Mouse (Mus musculus) spleen, postnatal 4 days (tissue): ENCODE measurements at regions not wholly inside any gene's neighbourhood (a gene's known extent, or its start where the extent isn't known, plus 50 kb on each side); places are given as distances from the start of the nearest gene placed in this dataset.

Source experiments
- DNase-seq, 2 experiments: peaks; one replicate each; pipeline ENCODE4 v3.0.0; 2022; ENCODE audit warnings: low spot score in 2 of 2

GRCm38 (mm10) chr12:16477572-16477971 lies 133.2 kb downstream of the Lpin1 start:
- DNase-seq = no peak

- DNase-seq = no peak
Observed at GRCm38 (mm10) chr12:16474361-16475080, 136.2 kb downstream of the Lpin1 start.

DNA sequence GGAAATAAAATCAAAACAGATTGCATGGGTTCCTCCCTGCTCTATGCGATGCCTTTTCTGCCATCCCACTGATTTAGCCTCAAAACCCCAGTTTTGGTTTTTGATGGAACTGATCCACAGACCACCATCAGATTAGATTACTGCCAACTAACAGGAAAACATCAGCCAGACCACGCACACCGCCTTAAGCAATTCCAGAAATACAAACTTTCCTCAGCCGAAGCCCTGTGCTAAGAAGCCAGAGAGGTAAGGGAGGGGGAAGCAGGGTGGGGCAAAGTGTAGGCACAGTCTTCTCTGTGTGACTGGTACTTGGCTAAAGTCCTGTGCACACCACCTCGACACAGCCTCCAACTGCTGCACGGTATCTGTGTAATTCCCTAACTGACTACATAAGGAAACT lies 153.3 kb downstream of the Lpin1 start:
- no peak for DNase-seq

DNA sequence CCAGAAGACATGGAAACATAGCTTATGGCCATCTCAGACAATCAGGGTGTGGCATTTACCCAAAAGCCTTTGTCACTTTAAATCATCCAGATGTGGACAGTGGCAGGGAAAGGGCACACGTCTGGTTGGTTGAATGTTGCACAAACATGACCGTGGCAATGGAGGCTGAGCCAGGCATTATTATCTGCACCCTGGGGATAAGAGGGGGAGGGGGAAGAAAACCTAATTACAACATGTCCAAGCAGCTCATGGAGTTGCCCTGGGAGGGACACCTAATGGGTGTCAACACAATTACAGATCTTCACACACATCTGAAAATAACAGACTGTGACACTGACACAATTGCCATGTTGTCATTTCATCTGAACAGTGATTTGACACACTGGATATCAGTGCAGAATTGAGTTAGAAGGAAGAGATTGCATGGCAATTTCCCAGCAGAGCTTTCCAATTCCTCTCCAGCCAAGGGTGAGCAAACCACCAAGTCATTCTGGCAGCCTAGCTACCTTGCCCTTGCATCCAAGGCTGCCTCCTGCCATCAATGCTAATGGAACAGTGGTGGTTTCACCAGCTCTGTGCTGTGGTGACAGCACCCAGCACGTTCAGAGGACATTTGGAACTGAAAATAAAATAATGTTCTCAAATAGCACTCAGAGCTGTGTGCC lies 159.9 kb downstream of the Lpin1 start:
- DNase-seq = no peak

DNA sequence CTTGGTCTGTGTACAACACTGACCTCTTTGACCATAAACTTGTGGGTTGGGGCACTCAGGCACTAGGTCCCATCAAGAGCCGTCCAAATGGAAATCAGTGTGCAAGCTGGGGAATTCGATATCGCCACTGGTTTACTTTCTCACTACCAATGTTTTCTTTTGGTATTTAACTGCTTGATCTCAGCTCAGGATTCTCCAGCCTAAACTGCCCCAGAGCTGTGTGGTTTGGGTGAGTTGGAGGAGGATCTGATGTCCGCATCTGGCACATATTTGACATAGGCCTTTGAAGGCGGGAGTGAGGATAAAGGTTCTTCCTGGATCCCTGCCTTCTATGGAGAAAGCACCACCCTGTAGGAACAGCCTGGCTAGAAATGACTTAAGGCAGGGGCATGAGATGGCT lies 172.0 kb downstream of the Lpin1 start:
- no peak for DNase-seq

DNA sequence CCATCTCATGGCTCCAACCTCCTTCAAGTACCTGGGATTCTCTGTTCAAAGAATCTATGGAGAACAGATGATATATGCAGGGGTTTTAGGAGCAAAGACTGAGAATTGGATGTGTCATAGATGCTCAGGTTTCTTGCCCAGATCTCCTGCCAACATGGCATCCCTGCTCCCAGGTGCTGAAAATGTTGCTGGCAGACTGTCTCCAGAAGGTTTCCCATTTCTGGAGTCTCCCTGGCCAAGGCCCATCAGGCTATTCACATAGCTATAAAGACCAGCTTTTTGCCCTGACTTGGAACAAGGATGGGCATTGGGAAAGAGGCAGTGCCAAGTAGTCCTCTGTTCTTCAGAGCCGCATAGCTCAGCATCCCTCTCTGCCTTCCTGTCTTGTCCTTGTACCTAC lies 173.8 kb downstream of the Lpin1 start:
- DNase-seq = no peak

GRCm38 (mm10) chr12:16436255-16436654 lies 174.5 kb downstream of the Lpin1 start:
- no peak for DNase-seq

GRCm38 (mm10) chr12:16434739-16435138 lies 176.0 kb downstream of the Lpin1 start:
- no peak for DNase-seq

DNA sequence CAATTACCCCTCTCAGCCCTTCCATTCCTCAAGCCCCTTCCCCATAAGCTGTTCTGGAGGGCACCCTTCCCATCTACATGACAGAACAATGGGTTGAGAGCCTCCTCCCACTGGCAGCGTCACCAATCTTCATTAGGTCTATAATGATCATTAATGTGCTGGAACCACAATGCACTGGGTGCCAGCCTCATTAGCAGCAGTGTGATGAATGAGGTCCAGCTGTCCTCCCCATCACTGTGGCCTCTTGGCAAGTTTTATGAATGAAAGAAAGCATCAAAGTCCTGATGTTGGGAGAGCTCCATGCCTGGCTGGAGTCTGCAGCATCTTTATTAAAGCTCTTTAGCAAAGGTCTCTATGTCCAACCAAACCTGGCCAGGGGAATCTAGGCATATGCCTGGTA lies 176.5 kb downstream of the Lpin1 start:
- DNase-seq = no peak

DNA sequence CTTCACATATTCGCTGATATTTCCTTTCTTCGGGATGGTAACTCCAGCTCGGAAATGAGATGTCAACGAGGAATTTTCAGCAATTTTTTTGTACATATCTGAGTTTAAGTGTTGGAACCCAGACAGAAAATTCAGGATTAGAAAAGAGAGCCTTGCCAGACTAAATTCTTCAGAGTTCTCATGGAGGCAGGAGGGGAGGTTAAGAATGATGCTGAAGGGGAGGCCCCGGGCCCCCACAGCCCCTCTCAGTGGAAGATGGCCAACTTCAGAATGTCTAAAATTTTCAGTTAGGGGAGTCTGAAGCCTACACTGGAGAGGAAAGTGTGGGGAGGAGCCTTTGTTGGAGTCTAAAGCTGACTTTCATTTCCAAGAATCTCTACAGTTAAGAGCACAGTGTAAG lies 184.8 kb downstream of the Lpin1 start:
- DNase-seq = no peak

DNA sequence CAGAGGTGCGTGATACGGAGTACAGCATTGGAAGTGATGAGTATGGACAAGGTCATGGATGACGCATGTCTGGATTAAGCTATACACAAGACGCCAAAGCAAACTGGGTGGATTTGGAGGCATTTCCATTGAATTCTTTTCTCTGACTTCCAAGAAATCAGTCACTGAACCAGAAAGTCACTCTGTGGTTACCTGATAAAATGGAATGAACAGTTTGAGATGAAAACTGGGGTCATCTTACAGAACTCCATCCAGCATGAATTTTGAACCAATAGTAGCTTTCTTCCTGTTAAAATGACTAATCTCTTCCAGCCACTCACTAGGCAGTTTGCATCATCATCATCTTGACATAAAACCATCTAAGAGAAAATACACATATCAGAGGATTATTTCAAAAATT lies 186.2 kb downstream of the Lpin1 start:
- no peak for DNase-seq

DNA sequence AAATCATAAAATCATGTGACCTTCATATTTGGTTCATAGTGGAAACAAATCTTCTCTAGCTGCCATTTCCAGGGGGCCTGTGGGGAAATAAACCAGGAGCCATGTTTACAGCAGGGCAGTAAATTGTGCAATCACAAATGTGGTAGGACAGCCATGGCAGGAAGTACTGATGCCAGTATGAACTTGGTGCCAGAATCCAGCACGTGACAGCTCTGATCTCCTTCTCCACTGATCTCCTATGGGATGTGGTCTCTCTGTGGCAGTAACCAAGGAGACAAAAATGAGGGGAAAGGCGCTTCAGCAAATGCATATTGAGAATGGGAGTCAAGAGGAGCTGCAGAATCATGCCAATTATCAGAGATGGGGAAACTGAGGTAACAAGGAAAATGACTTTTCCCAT lies 215.0 kb downstream of the Lpin1 start:
- no peak for DNase-seq

DNA sequence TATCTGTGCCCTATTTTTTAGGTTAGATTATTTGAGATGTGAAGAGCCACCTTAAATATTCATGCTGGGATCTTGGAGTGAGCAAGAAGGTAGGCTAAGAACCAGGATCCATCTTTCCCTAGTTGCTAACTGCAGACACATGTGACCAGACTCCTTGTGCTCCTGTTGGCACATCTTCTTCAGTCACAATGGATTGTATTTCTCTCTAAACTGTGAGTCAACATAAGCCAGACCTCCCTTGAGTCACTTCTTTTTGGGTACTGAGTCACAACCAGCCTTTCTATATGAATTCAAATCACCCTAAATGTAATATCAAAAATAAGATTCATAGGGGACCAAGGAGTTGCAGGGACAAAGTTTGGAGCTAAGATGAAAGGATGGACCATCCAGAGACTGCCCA lies 217.9 kb downstream of the Lpin1 start:
- DNase-seq = no peak

DNA sequence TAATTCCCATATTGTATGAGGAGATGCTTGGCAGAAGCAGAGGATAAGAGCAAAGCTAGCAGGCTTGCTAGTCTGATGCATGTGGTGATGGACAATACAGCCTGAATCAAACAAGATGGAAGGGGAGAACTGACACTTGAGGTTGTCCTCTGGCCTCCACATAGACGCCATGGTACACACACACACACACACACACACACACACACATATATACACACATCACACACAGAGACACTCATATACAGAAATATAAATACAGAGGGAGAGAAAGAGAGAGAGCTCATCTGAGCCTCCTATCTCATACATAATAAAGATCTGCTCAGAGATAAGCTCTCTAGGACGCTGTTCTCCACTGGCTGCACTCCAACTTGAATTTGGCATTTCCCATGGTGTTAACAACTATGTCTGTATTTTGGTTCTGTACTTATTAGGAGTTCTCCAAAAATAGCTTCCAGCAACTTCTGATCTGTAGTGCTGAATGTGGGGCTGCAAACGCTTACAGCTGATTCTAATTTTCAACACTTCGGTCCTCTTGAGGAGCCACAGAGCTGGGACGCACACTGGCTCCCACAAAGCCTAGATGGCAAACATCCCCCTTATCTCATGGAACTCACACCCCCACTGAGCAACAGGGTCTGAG lies 219.0 kb downstream of the Lpin1 start:
- no peak for DNase-seq

- DNase-seq = no peak
Observed at GRCm38 (mm10) chr12:16391163-16391562, 219.6 kb downstream of the Lpin1 start.

DNA sequence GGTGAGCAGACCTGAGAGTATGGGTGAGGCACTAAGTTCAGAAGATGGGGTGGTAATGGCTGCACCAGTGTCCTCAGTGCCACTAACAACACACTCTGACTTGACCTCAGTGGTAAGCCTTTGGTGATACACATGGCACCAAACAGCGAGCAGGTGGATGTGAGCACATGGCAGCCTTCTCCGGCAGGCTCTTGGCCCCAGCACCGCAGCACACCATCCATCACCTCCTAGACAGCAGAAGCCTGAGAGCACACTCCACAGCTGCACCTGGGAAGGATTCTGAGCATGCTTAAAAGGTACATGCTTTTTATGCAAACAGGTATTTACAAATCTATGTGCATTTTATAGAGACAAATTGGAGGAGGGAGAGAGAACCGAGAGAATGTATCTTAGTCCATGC lies 223.7 kb downstream of the Lpin1 start:
- no peak for DNase-seq

DNA sequence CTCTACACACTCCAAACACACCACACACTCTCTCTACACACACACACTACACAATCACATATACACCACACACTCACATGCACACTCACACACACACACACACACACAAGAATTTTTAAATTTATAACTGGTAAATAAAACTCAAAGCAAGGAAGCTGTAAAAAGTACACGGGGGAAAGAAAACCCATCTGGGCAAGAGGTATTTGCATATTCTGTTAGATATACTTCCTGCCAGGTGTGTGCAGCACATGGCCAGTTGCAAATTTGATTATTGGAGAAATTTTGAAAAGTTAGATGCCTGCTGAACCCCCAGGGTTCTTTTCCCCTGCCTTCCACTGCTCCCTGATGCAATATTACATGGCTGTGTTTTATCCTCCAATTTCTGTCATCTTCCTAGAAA lies 226.4 kb downstream of the Lpin1 start:
- DNase-seq = no peak

GRCm38 (mm10) chr12:16383499-16383935 lies 227.2 kb downstream of the Lpin1 start:
- DNase-seq = peak; percentile 51 to 70

DNA sequence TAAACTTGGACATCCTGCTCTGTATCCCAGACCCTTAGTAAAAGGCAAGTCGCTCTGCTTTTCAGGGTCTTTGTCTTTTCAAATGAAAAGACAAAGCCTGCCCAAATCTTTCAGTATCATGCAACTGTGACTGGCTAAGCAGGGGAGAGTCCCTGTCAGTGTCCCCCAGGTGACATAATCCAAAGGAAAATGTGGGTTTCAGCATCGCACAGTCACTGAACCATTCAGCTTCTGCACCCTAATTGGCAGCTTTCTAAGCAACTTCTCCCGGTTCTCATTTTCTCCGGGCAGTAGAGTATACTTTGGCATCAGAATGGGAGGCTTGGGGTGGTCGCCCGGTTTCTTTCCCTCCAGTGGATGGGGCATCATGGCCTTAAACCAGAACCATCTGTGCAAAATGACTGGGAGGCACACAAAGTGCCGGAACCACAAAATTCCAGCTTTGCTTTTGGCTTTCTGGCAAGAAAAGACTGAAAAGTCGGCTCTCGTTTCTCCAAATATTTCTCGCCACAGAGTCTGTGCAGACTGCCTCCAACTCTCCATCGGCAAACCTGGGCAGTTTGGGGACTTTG lies 228.3 kb downstream of the Lpin1 start:
- no peak for DNase-seq

DNA sequence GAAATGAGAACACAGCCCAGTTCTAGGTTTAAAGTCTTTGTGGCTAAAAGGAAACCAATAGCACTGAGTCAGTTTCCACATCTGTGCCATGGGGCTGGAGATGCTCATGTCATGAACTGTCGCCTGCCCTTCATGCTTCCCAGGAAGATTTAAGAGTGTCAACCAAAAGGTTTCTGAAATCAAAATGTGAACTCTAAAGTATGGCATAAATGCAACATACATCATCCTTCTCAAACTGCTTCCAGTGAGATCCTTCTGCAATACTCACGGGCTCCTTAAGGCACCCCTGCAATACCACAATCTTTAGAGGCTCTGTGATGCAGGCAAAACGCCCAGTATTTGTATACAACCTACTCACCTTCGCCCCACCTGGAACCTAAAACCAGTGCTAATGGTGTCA lies 229.7 kb downstream of the Lpin1 start:
- DNase-seq = no peak

GRCm38 (mm10) chr12:16380346-16380745 lies 230.4 kb downstream of the Lpin1 start:
- DNase-seq = no peak

DNA sequence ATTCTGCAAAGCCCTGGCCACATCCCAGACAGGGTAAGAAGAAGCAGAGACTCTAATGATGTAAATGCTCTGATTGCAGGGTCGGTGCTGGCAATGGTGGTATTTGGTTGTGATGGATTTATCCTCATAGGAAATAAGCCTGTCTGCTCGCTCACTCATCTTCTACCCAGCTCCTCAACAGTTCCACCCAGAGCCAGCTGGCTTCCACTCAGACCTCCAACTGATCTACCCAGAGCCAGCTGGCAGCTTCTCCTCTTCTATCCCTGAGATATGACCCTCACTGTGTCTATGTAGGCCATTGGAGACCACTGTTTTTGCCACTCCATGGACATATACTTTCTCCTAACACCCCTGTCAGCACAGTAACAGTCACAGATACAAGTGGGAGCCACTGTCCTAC lies 231.4 kb downstream of the Lpin1 start:
- DNase-seq = no peak

DNA sequence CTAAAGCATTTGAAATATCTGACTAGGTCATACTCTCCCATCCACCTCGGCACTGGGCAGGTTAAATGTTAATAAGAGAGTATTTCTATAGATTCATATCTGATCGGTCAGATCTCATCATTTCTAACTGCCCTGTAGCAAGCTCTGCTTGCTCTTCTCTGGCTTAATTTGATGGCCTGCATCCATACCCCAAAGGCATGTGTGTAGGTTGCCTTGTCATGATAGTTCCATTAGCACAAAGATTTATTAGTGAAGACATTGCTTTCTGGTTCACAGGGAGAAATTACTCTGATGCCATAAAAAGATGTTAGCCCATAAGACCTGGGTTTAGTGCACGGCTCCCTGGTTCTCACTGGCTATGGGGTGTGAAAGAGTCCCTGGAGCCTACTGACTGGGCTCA lies 232.3 kb downstream of the Lpin1 start:
- DNase-seq = no peak
